Mouse (Mus musculus) brain, embryonic 14.5 days (tissue): ENCODE results near the gene Myof.

ENCODE experiments used
- CTCF ChIP-seq: fragments of 200-500 bp; IDR thresholded peaks from 2 replicates; pipeline ENCODE4 v1.5.1; 2012; ENCODE audit warnings: inconsistent platforms, mild to moderate bottlenecking, moderate library complexity, borderline replicate concordance; ENCODE audit not compliant: insufficient read depth, insufficient read length; ENCODE audit errors: extremely low read depth
- POLR2A ChIP-seq: fragments of 200-500 bp; IDR thresholded peaks from 2 replicates; pipeline ENCODE4 v1.6.1; 2012; ENCODE audit warnings: mild to moderate bottlenecking, inconsistent platforms, borderline replicate concordance; ENCODE audit not compliant: poor library complexity, insufficient read depth, insufficient read length, severe bottlenecking; ENCODE audit errors: extremely low read depth

- no peak for TF ChIP-seq CTCF
- no peak for TF ChIP-seq POLR2A
Observed at GRCm38 (mm10) chr19:37896081-37896480, 147.3 kb downstream of the Myof start.
